Mouse (Mus musculus): ENCODE data around the gene Tex2. TPM values are rescaled to one million over a fixed set of nuclear protein-coding genes. Genes with fewer than 3 reads are reported as not detected.

Tex2 gene
- total and polyA plus RNA-seq, 3 experiments, result 4.0 to 5.0 (median 4.5) TPM

- TF ChIP-seq ZNF384 (IDR thresholded peaks at IDR 0.05; ENCODE audit: low read depth, low read length), result 0 out of 2 replicates have a peak, but pooled peaks have one; percentile 4
- no peak; the same call in 1 of the 2 replicates for TF ChIP-seq MEF2A (IDR thresholded peaks at IDR 0.05; ENCODE audit: borderline replicate concordance, low read depth, low read length)
- no peak for TF ChIP-seq POLR2AphosphoS2 (IDR thresholded peaks at IDR 0.05; ENCODE audit: low read depth, low read length)
- no peak for TF ChIP-seq USF2 (conservative IDR thresholded peaks at IDR 0.05; ENCODE audit: low read depth, low read length)
- TF ChIP-seq ZMIZ1 (IDR thresholded peaks at IDR 0.05; ENCODE audit: low read depth, low read length), result no peak
- no peak for TF ChIP-seq MXI1 (IDR thresholded peaks at IDR 0.05; ENCODE audit: low read depth, low read length)
- no peak for TF ChIP-seq PAX5 (IDR thresholded peaks at IDR 0.05; ENCODE audit: low read length)
Observed at GRCm38 (mm10) chr11:106648347-106648746, 35.1 kb upstream of the Tex2 start (continued).

- dilution Hi-C loops (cut with MboI; ENCODE audit: extremely low pct_ligation_motif_present, extremely low pct_unique_long_range_greater_than_20kb, low sequenced_read_pairs) (no loop called here), in situ Hi-C loops (cut with MboI; ENCODE audit: low pct_ligation_motif_present, low pct_unique_long_range_greater_than_20kb, low sequenced_read_pairs) (loop anchor here (10.0 to 25.0 kb wide), 2 partner anchors 112 to 319 kb away; partner anchors contain the start of genes Milr1 and Pecam1)
- Histone ChIP-seq H3K9me3 (replicated peaks; ENCODE audit: low read length) (peaks cover 5% of the 10 kb centered on the region), H3K27ac (ENCODE audit: insufficient read depth, low read depth) (no peak overlapping the region), H3K4me1 (ENCODE audit: control insufficient read depth in 1 of 2, insufficient read depth in 2 of 2) (peaks cover 0 to 5% of the 10 kb centered on the region in 2 experiments; a peak in 2 of 4 replicates), H3K4me3 (replicated peaks in 1 of 3; ENCODE audit: low read depth in 2 of 3, low read length in 2 of 3, poor library complexity in 1 of 3) (no peak overlapping the region), H3K79me2 (replicated peaks; ENCODE audit: control insufficient read depth, extremely low read depth, insufficient read depth, poor library complexity, severe bottlenecking) (no peaks in the 10 kb centered on the region), H3K9ac (ENCODE audit: insufficient read depth, low read depth) (no peak overlapping the region), H3K4me2 (ENCODE audit: insufficient read depth, low read depth, poor library complexity, severe bottlenecking) (no peak overlapping the region), H3K27me3 (replicated peaks) (peaks cover 2% of the 10 kb centered on the region), H3K36me3 (replicated peaks in 1 of 2; ENCODE audit: control insufficient read depth in 1 of 2, insufficient read depth in 1 of 2, low read length in 1 of 2) (no peaks in the 10 kb centered on the region)
- DNase-seq (ENCODE audit: extremely low read depth), result no peak
- TF ChIP-seq SMC3 (IDR thresholded peaks at IDR 0.05; ENCODE audit: low read depth, low read length) (no peak), ZC3H11A (IDR thresholded peaks at IDR 0.05; ENCODE audit: low read depth, low read length) (no peak), POLR2A (IDR thresholded peaks at IDR 0.05; ENCODE audit: low read depth, low read length) (no peak), CHD1 (IDR thresholded peaks at IDR 0.05; ENCODE audit: low read depth, low read length) (no peak)
Observed at GRCm38 (mm10) chr11:106642966-106643637, 29.9 kb upstream of the Tex2 start.

GRCm38 (mm10) chr11:106641580-106641979 lies 28.4 kb upstream of the Tex2 start:
- no peaks in the 10 kb centered on the region for H3K4me1 ChIP-seq (ENCODE audit: control insufficient read depth in 1 of 2, insufficient read depth in 2 of 2)
- no peak for DNase-seq (ENCODE audit: extremely low read depth)
- peaks cover 2% of the 10 kb centered on the region for H3K27me3 ChIP-seq (replicated peaks)
- no peak for TF ChIP-seq TBP (conservative IDR thresholded peaks at IDR 0.05; ENCODE audit: low read depth, low read length)
- TF ChIP-seq MAFK (IDR thresholded peaks at IDR 0.05; ENCODE audit: insufficient replicate concordance, low read length), result no peak
- no peak for TF ChIP-seq SMC3 (IDR thresholded peaks at IDR 0.05; ENCODE audit: low read depth, low read length)
- TF ChIP-seq EP300 (IDR thresholded peaks at IDR 0.05; ENCODE audit: low read length), result no peak
- TF ChIP-seq JUN (IDR thresholded peaks at IDR 0.05; ENCODE audit: insufficient read depth, low read depth, low read length), result no peak
- no peak for TF ChIP-seq RAD21 (IDR thresholded peaks at IDR 0.05; ENCODE audit: low read depth, low read length)
- no peak for TF ChIP-seq MYC (IDR thresholded peaks at IDR 0.05; ENCODE audit: low read depth, low read length)
- no peak for TF ChIP-seq USF2 (conservative IDR thresholded peaks at IDR 0.05; ENCODE audit: low read depth, low read length)
- TF ChIP-seq MAX (IDR thresholded peaks at IDR 0.05; ENCODE audit: low read length), result no peak
- TF ChIP-seq ETS1 (conservative IDR thresholded peaks at IDR 0.05; ENCODE audit: low read depth, low read length), result no peak
- no peak for TF ChIP-seq E2F4 (IDR thresholded peaks at IDR 0.05; ENCODE audit: insufficient replicate concordance, low read depth, low read length)
- TF ChIP-seq CTCF (conservative IDR thresholded peaks at IDR 0.05 in 1 of 2, IDR thresholded peaks at IDR 0.05 in 1 of 2; ENCODE audit: low read depth in 2 of 2, low read length in 2 of 2), result no peak
- TF ChIP-seq GABPA (IDR thresholded peaks at IDR 0.05; ENCODE audit: insufficient replicate concordance, low read depth, low read length), result no peak
- no peak for TF ChIP-seq MEF2A (IDR thresholded peaks at IDR 0.05; ENCODE audit: borderline replicate concordance, low read depth, low read length)
- no peak for TF ChIP-seq ZKSCAN1 (IDR thresholded peaks at IDR 0.05; ENCODE audit: borderline replicate concordance, low read depth, low read length)
- no peak for TF ChIP-seq IRF4 (IDR thresholded peaks at IDR 0.05; ENCODE audit: low read depth, low read length)
- no peak for TF ChIP-seq ZNF384 (IDR thresholded peaks at IDR 0.05; ENCODE audit: low read depth, low read length)
- no peak for TF ChIP-seq SIN3A (IDR thresholded peaks at IDR 0.05; ENCODE audit: low read length)
- TF ChIP-seq ZMIZ1 (IDR thresholded peaks at IDR 0.05; ENCODE audit: low read depth, low read length), result no peak
- H3K79me2 ChIP-seq (replicated peaks; ENCODE audit: control insufficient read depth, extremely low read depth, insufficient read depth, poor library complexity, severe bottlenecking), result no peaks in the 10 kb centered on the region
- H3K9me3 ChIP-seq (replicated peaks; ENCODE audit: low read length), result peaks cover 5% of the 10 kb centered on the region
- no peak overlapping the region for H3K27ac ChIP-seq (ENCODE audit: insufficient read depth, low read depth)
- in situ Hi-C loops (cut with MboI; ENCODE audit: low pct_ligation_motif_present, low pct_unique_long_range_greater_than_20kb, low sequenced_read_pairs) (loop anchor here (10.0 to 25.0 kb wide), 2 partner anchors 113 to 321 kb away; partner anchors contain the start of genes Milr1 and Pecam1), dilution Hi-C loops (cut with MboI; ENCODE audit: extremely low pct_ligation_motif_present, extremely low pct_unique_long_range_greater_than_20kb, low sequenced_read_pairs) (no loop called here)
- H3K36me3 ChIP-seq (replicated peaks in 1 of 2; ENCODE audit: control insufficient read depth in 1 of 2, insufficient read depth in 1 of 2, low read length in 1 of 2), result no peaks in the 10 kb centered on the region
- no peak overlapping the region for H3K4me3 ChIP-seq (replicated peaks in 1 of 3; ENCODE audit: low read depth in 2 of 3, low read length in 2 of 3, poor library complexity in 1 of 3)
- H3K9ac ChIP-seq (ENCODE audit: insufficient read depth, low read depth), result no peak overlapping the region
- no peak overlapping the region for H3K4me2 ChIP-seq (ENCODE audit: insufficient read depth, low read depth, poor library complexity, severe bottlenecking)

All from CH12.LX (cell line).